Mouse (Mus musculus): ENCODE data around the gene Hmox1. TPM values are rescaled to one million over a fixed set of nuclear protein-coding genes. Genes with fewer than 3 reads are reported as not detected.

The Hmox1 gene
- 24.1 and 24.2 TPM in 2 replicates for polyA plus RNA-seq (2012; rRNA removed)

DNA sequence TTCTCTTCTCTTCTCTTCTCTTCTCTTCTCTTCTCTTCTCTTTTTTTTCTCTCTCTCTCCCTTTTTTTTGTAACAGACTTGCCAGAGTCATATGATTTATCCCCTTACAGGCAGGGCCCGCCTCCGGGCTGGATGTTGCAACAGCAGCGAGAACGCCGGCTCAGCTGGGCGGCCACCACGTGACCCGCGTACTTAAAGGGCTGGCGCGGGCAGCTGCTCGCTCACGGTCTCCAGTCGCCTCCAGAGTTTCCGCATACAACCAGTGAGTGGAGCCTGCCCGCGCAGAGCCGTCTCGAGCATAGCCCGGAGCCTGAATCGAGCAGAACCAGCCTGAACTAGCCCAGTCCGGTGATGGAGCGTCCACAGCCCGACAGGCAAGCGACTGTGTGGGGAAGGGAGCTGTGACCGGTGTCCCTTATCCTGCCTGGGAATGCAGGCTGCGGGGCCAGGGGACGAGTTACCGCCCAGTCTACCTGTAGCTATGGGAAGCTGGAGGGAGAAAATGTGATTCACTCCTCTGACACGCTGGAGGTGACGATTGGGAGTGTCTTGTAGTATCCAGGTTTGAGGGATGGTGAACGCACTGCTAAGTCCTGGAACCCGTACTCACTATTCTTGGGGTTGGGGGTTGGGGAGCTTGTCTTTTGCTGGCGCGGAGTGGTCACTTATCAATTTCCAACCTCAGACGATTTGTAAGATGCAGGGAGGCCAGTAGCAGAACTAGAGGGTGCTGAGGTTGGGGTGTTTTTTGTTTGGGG, at the start of gene Hmox1:
Gene Hmox1, plus strand, starts transcription at position 223 of the 758 bp plus-strand sequence.
- peak; percentile 89 for DNase-seq (ENCODE audit: low spot score)

GRCm38 (mm10) chr8:75046303-75046702, 47.1 kb upstream of the Hmox1 start:
- no peak for DNase-seq (ENCODE audit: low spot score)

DNA sequence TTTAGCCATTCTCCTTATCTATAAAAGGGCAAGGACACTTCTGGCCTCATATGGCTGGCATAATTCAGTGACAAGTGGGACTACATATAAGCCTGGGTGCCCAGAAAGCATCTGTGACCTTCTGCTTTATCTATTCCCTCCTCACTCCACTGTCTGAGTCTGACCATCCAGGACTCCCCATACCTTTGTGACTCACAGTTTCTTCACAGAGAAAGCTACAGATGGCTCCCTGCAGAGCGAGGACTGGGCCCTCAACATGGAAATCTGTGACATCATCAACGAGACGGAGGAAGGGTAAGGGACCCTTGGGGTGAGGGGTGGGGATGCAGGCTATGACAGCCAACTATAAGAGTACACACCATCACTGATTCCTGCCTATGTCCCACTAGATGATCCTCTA, 45.6 kb upstream of the Hmox1 start:
- no peak for DNase-seq (ENCODE audit: low spot score)

DNA sequence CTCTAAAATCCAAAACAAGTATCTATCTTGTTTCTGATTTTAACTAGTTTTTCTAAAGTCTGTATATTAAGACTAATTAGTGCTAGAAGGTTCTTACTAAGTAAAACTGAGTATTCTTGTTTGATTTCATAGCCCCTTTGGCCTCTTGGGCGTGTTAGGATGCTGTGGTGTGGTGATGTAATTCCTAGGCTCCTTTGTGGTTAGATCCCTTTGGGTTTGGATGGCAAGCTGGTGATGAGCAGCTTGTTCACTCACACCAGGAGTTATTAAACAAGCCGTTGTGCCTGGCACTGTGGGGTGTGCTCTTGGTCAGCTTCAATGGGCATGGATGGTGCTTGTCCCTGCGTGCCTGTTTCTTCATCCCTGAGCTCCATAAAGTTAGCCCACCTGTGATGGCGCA, 40.1 kb upstream of the Hmox1 start:
- no peak for DNase-seq (ENCODE audit: low spot score)

DNA sequence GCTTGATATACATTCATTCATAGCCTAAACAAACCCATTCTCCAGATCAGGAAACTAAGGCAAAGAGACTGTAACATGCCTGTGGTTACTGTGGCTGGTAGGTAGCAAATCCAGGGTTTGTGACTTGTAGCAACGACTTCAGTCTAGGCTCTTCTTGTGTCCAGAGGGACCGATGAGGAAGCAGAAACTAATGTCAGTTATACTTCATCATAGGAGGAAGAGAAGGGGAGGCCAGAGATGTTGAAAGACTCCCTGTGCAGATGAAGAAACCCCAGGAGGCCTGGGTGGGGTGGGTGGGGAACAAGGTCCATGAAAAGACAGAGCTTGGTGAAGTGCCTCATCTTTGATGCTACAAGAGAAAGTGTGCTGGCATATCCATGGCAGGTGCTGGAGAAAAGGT, 37.7 kb upstream of the Hmox1 start:
- no peak for DNase-seq (ENCODE audit: low spot score)

DNA sequence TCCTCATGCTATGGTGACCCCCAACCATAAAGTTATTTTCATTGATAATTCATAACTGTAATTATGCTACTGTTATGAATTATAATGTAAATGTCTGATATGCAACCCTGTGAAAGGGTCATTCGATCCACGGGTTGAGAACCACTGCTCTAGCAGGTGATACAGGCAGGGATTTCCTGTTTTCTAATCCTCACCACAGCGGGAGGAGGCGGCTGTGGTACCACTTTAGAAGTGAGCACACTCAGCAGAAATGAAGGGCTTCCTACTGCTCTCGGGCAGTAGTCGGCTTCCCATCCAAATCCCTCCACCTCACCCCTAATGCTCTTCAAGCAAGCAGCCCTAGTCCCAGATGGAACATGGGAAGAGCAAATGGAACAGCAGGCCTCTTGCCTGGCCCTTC, 33.4 kb upstream of the Hmox1 start:
- DNase-seq (ENCODE audit: low spot score) = no peak

GRCm38 (mm10) chr8:75060815-75061214, 32.6 kb upstream of the Hmox1 start:
- DNase-seq (ENCODE audit: low spot score) = no peak

DNA sequence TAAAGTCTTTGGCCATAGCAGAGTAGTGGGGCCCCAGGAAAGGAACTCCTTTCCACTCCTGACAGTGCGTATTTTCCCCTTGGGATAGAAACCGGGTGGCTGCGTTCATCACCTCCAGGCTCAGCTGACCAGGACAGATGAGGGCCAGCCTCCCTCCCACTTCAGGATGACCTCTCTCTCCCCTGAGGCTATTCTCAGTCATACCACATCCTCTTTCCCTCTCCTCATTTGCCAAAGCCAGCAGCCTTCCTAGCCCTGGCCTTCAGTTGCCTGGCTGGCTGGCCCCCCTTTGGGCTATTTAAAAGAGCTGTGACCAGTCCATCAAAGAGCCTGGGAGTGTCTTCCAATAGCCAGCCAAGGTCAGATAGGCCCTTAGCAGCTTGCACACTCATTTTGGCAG, 30.1 kb upstream of the Hmox1 start:
- DNase-seq (ENCODE audit: low spot score) = no peak

DNA sequence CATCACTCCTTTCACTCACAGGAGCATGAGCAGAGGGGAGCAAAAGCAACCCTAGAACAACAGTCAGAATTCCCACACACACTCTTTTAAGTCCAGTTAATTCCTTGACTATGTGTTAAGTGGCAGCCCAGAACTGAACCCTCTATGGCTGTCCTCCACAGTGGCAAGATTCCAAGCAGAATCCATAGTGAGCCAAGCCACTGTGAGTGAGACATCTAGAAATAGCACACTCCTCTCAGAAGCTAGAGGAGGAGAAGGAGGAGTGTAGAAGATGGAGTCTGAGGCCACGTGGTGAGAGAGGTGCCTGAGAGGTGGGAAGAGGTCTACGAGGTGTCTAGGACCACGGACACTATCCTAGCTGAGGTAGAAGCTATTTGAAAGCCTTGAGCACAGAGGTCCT, 28.6 kb upstream of the Hmox1 start:
- no peak for DNase-seq (ENCODE audit: low spot score)

- DNase-seq (ENCODE audit: low spot score) = no peak
These were observed 26.1 kb upstream of the Hmox1 start for GRCm38 (mm10) chr8:75067287-75067686.

DNA sequence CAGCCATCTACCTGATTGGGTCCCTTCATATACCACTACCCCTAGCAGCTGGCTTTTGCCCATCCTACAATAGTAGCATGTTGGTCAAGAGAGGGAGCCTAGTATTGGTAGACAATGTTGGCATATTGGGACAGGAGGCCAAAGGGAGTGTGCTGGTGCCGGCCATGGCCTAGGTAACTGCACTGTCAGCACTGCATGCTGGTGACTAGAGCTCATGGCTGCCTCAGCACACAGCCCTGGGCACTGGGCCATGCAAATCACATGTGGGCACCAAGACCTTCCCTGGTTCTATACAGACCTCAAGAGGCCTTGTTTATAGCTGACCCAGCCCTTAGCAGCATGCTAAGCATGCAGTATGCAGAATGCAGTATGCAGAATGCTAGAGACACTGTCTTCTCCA, 23.1 kb upstream of the Hmox1 start:
- DNase-seq (ENCODE audit: low spot score) = no peak

GRCm38 (mm10) chr8:75071627-75072346, 21.6 kb upstream of the Hmox1 start:
- peak; percentile 44 for DNase-seq (ENCODE audit: low spot score)

GRCm38 (mm10) chr8:75074876-75075275, 18.5 kb upstream of the Hmox1 start:
- no peak for DNase-seq (ENCODE audit: low spot score)

DNA sequence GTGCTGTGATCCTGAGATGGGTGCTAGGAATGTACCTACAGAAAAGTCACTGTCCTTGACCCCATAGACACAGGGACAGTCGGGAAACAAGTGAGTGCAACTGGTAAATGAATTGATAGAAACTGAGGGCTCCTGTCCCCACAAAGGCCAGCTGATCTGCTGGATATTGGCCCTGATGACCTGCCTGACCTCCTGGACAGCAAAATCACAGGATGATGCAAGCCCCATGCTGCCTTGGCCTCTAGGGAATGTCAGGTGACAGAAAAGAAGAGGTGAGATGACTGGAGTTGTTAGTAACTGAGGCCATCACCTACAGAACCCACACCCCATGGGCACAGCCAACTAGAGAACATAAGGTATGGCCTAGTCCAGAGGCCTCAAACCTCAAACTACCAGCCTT, 15.2 kb upstream of the Hmox1 start:
- DNase-seq (ENCODE audit: low spot score) = no peak

DNA sequence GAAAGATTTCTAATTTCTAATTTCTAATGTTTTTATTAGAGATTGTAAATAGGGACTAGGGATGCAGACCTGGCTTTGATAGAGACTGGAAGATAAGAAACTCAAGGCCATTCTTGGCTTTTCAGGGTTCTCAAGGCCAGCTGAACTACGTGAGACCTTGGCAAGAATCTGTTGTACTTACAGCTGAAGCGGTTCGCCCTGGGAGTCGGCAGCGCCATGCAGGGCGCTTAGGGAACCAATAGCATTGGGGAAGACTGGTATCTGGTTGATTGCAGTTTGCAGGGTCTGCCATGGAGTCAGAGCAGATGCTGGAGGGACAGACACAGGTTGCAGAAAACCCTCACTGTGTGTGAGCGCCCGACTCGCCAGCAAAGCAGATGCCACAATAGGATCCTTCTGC, 14.6 kb upstream of the Hmox1 start:
- no peak for DNase-seq (ENCODE audit: low spot score)

DNA sequence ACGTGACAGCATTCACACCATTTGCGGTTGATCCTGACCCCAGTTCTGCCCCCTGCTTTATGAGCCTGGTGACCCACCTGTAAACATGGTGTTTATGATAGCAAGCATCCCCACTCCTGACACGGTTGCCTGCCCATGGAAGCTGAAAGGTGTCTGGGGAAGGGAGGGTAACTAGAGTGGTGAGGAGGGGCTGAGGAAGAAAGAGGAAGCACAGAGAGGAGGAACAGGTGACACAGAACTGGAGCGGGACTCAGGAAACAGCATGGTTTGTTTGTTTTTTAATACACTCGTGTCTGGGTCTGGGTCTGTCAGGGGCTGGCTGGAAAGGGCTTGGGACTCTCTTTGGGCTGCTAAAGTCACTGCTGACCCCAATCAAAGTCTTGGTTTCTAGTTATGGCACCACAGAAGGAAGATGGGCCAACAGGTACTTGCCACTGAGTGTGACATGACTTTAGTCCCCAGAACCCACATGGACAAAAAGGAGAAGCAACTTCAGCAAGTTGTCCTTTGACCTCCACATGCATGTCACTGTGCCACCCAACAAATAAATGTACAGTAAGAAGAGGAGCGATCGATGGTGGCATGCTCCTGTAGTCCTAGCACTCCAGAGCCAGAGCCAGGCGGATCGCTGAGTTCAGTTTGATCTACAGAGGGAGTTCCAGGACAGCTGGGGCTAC, 11.9 kb upstream of the Hmox1 start:
- no peak for DNase-seq (ENCODE audit: low spot score)

DNA sequence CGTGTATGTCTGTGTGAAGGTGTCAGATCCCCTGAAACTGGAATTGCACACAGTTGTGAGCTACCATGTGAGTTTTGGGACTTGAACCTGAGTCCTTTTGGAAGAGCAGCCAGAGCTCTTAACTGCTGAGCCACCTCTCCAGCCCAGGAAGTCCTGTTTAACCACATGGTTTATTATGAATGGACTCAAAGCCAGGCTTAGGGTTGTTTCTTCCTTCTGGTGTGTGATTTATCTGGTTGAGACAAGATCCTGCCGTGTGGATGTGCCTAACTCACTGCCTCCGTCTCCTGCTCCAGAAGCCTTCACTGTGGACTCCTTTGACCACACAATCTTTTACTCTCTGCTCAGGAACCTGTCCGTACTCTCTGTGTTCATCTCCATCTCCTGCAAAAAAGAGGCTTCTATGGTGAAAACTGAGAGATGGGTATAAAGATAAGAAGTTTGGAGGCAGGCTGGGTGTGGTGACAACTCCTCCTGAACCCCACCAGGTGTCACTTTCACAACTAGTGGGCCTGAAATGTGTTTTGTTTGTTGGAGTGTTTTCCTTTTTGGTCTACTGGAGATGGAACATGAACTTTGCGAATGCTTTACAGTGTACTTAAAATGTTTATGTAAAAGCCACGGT, 11.1 kb upstream of the Hmox1 start:
- no peak for DNase-seq (ENCODE audit: low spot score)

- DNase-seq (ENCODE audit: low spot score) = peak; percentile 63
These were observed 9.6 kb upstream of the Hmox1 start for GRCm38 (mm10) chr8:75083846-75084245.

- no peak for DNase-seq (ENCODE audit: low spot score)
These were observed 8.9 kb upstream of the Hmox1 start for GRCm38 (mm10) chr8:75084382-75085064.

DNA sequence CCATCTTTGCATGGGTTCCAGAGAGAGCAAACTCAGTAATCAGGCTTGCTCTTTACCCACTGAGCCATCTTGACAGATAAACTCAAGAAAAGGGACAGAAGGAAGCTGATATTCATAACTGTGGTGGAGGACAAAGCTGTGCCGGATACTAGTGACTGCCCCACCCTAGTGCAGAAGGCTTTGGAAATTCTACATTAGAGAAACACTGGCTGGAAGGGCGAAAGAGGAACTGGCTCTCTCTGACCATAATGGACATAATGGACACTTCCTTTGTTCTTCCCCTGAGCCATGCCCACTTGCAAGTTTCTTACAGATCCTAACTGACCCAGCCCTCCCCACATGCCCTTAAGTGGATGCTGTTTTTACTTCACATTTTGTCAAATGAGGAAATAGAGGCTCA, 7.4 kb upstream of the Hmox1 start:
- no peak for DNase-seq (ENCODE audit: low spot score)

- no peak for DNase-seq (ENCODE audit: low spot score)
These were observed 6.3 kb upstream of the Hmox1 start for GRCm38 (mm10) chr8:75087127-75087526.

All from urinary bladder, adult 2 months (tissue).